Mouse (Mus musculus) neural tube, embryonic 11.5 days (tissue): Measurements from ENCODE around the gene Slc1a2. TPM values are rescaled to one million over a fixed set of nuclear protein-coding genes. Genes with fewer than 3 reads are reported as not detected.

Experiments
- ATAC-seq: fragments of 200-750 bp; cut with Nextera tagmentation; 2 replicates; pipeline ENCODE4 v1.8.0; 2017; ENCODE audit warnings: moderate number of reproducible peaks, mild to moderate bottlenecking, moderate TSS enrichment, moderate library complexity; ENCODE audit not compliant: insufficient read depth, low FRiP score, low TSS enrichment
- DNase-seq: peaks from one replicate; pipeline ENCODE4 v3.0.0-alpha.2; 2015; ENCODE audit warnings: low spot score
- H3K27ac ChIP-seq: fragments of 300-500 bp; sonication (generic); 2 replicates; pipeline ENCODE4 v1.5.1; 2014; ENCODE audit warnings: low read depth, mild to moderate bottlenecking, low read length
- H3K27me3 ChIP-seq: fragments of 300-500 bp; sonication (generic); 2 replicates; pipeline ENCODE4 v1.6.1; 2014; ENCODE audit warnings: mild to moderate bottlenecking, low read length, mixed read lengths; ENCODE audit not compliant: control insufficient read depth, insufficient read depth
- H3K36me3 ChIP-seq: fragments of 300-500 bp; sonication (generic); 2 replicates; pipeline ENCODE4 v1.6.1; 2014; ENCODE audit warnings: mild to moderate bottlenecking, low read length, moderate library complexity, mixed read lengths; ENCODE audit not compliant: control insufficient read depth, insufficient read depth
- H3K4me1 ChIP-seq: fragments of 300-500 bp; sonication (generic); 2 replicates; pipeline ENCODE4 v1.6.1; 2014; ENCODE audit warnings: low read length, mixed read lengths; ENCODE audit not compliant: control insufficient read depth, insufficient read depth
- H3K4me2 ChIP-seq: fragments of 300-500 bp; sonication (generic); 2 replicates; pipeline ENCODE4 v1.6.1; 2014; ENCODE audit warnings: low read depth, mild to moderate bottlenecking, moderate library complexity
- H3K4me3 ChIP-seq: fragments of 300-500 bp; sonication (generic); 2 replicates; pipeline ENCODE4 v1.5.1; 2014; ENCODE audit warnings: low read depth, low read length
- H3K9ac ChIP-seq: fragments of 300-500 bp; sonication (generic); 2 replicates; pipeline ENCODE4 v1.6.1; 2014; ENCODE audit warnings: mild to moderate bottlenecking, low read length
- H3K9me3 ChIP-seq: fragments of 300-500 bp; sonication (generic); 2 replicates; pipeline ENCODE4 v1.6.1; 2016; ENCODE audit warnings: low read length; ENCODE audit not compliant: control insufficient read depth
- WGBS: fragments of 180-500 bp; shearing (Covaris S2); extraction: QIAGEN DNeasy Blood & Tissue Kit; methylation state at CpG from one replicate; pipeline ENCODE4 v1.1.7; 2014; 5-methylcytosine and 5-hydroxymethylcytosine counted together
- polyA plus RNA-seq: library from polyadenylated mRNA; unstranded; fragments of >200 nt; fragmentation: Nextera tagmentation; extraction: Ambion mirVana; gene quantifications from 2 replicates; pipeline ENCODE4 v1.2.1, GENCODE M21; 2014

Slc1a2 gene
- polyA plus RNA-seq, 1 experiment from 2014 or later = 12.9 TPM

DNA sequence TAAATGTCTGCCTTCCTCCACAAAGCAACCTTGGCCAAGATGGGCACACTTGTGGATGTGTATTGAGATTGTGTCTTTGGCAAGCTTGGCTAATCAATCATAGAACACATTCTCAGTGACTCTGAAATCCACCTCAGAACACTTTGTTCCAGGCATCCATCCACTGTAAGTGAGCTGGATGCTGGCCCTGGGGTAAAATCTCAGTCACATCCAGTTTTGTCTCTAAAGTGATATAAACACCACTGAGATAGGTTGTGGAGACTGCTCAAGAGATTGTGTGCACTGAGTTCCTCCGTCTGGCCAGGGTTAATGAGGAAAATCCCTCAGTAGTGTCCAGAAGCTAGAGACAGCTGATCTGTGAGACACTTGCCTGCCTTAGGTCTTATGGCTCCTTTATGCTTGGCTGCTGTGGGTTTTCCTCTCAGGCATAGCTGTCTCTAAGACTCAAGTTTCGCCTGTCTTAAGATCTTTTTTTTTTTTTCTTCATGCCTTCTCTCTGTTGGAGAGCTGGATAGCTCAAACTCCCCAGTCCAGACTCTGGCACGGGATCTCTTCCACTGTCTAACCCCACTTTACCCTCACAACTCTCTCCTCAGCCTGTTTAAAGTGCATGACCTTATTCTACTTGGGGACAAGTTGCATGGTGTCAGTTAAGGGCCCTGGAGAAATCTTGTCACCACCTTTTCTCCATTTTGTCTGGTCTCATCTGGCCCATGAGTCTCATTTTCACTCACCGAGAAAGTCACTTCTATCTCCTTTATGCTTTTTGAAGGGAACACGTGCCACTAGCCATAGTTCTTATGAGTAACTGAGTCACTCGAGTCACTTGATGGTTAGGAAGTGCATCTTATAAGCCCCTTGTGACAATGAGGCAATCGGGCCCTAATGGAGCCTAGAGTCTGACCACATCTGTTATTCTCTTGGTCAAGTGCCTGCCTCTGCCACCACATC is 54.5 kb downstream of the Slc1a2 start:
- no peak overlapping the region for H3K4me2 ChIP-seq
- DNase-seq (no peak), ATAC-seq (no peak)
- no peaks in the 10 kb centered on the region for H3K9me3 ChIP-seq
- WGBS = 88% methylated on average over 7 of the region's 7 CpGs
- no peak overlapping the region for H3K9ac ChIP-seq
- no peak overlapping the region for H3K4me3 ChIP-seq
- no peaks in the 10 kb centered on the region for H3K27me3 ChIP-seq
- no peaks in the 10 kb centered on the region for H3K36me3 ChIP-seq
- no peaks in the 10 kb centered on the region for H3K4me1 ChIP-seq
- H3K27ac ChIP-seq = no peak overlapping the region

DNA sequence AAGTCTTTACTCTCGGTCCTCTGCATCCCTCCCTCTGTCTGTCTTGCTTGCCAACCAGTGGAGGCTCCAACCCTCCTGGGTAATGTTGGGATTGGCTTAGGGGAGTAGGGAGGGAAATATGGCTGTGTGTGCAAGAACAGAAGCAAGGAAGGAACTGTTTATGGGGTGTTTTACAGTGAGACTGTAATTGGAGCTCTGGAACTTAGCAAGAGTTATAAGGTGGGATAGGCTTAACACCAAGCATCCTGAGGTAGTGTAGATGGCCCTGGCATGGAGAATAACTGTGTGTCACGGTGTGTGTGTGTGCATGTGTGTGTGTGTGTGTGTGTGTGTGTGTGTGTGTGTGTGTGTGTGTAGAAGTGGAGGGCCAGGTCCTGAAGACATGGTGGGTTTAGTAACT is 55.9 kb downstream of the Slc1a2 start:
- no peak overlapping the region for H3K9ac ChIP-seq
- no peaks in the 10 kb centered on the region for H3K4me1 ChIP-seq
- no peak overlapping the region for H3K27ac ChIP-seq
- no peaks in the 10 kb centered on the region for H3K36me3 ChIP-seq
- H3K4me2 ChIP-seq = no peak overlapping the region
- 87% methylated on average over 2 of the region's 2 CpGs for WGBS
- ATAC-seq (no peak), DNase-seq (no peak)
- H3K27me3 ChIP-seq = no peaks in the 10 kb centered on the region
- H3K9me3 ChIP-seq = no peaks in the 10 kb centered on the region
- no peak overlapping the region for H3K4me3 ChIP-seq

DNA sequence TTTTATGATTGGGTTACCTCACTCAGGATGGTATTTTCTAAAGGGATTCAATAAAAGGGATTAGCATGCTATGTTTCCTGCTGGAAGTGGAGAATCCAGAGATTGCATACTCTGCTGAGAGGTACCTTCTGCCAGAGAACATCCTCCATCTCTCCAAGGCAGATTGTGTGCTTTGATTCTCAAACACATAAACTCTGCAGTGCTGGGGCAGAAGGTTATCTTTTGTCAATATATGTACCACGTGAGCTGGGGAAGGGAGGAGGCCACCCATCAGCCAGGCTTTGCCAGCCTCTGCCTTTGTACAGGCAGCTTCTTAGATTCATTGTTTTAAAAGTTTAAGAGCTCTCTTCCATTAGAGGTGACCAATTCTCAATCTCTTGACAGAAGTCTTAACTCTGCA is 57.3 kb downstream of the Slc1a2 start:
- Histone ChIP-seq H3K9me3 (no peaks in the 10 kb centered on the region), H3K27me3 (no peaks in the 10 kb centered on the region), H3K4me1 (no peaks in the 10 kb centered on the region), H3K36me3 (no peaks in the 10 kb centered on the region), H3K4me2 (no peak overlapping the region), H3K27ac (no peak overlapping the region), H3K9ac (no peak overlapping the region), H3K4me3 (no peak overlapping the region)
- 59% methylated on average over 1 of the region's 1 CpGs for WGBS
- no peak for ATAC-seq
- DNase-seq = no peak

DNA sequence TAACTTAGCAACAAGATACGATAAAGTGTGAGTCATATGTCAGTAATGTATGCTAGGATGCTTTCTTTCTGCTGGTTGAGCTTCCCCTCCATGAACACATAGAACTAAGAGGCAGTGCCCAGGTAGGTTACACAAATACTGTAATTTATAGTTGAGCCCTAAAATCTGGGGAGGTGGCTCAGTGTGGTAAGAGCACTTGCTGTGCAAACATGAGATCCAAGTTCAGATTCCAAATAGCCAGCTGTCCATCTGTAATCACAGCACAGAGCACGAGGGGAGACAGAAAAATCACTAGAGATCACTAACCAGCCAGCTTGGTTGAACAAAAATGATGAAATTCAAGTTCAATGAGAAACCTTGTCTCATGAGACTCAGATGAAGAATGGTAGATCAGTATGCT is 63.4 kb downstream of the Slc1a2 start:
- Histone ChIP-seq H3K9me3 (no peaks in the 10 kb centered on the region), H3K4me2 (no peak overlapping the region), H3K27me3 (no peaks in the 10 kb centered on the region), H3K27ac (no peak overlapping the region), H3K9ac (no peak overlapping the region), H3K36me3 (no peaks in the 10 kb centered on the region), H3K4me1 (no peaks in the 10 kb centered on the region), H3K4me3 (no peak overlapping the region)
- DNase-seq = no peak
- WGBS = 79% methylated on average over 2 of the region's 2 CpGs
- no peak for ATAC-seq

DNA sequence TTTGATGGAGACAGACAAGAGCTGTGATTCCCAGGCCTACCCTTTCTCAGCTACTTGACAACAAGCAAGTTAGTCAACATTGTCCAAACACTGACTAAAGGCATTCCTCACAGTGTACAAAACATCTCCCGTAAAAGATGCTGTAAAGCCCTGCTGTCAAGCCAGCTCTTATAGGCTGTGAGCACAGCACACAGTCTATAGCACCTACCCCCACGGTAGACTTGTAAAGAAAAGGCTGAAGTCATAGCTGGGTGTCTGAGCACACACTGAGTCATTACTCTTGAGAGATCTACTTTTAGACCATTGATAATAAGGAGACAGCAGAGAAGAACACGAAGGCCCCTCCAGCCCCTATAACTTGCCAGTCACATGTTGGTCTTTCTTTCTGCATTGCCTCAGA is 66.6 kb downstream of the Slc1a2 start:
- 75% methylated on average over 3 of the region's 3 CpGs for WGBS
- H3K9me3 ChIP-seq = no peaks in the 10 kb centered on the region
- no peak overlapping the region for H3K27ac ChIP-seq
- ATAC-seq = no peak
- H3K9ac ChIP-seq = no peak overlapping the region
- H3K27me3 ChIP-seq = no peaks in the 10 kb centered on the region
- H3K4me3 ChIP-seq = no peak overlapping the region
- no peak overlapping the region for H3K4me2 ChIP-seq
- H3K4me1 ChIP-seq = no peaks in the 10 kb centered on the region
- no peak for DNase-seq
- H3K36me3 ChIP-seq = no peaks in the 10 kb centered on the region

DNA sequence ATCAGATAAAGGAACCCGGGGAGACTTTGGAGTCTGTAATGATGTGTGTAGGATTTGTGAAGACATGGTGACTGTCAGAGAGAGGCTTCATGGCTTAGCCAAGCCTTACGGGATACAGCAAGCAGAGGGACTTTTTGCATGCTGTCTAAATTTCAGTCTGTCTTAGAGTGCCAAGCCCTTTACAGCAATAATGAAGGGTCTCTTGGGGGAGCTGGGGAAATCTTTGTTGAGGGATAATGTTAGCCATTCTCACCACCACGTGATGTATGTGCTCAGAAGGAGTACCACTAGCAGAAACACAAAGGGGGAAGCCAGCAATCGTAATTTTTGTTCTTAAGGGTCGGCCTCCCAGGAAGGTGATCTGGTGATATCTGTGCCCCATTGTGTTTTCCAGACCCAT is 71.9 kb downstream of the Slc1a2 start:
- Histone ChIP-seq H3K27ac (no peak overlapping the region), H3K9me3 (no peaks in the 10 kb centered on the region), H3K27me3 (no peaks in the 10 kb centered on the region), H3K4me1 (peaks cover 8% of the 10 kb centered on the region; the same call in 1 of the 2 replicates), H3K4me2 (no peak overlapping the region), H3K4me3 (no peak overlapping the region), H3K9ac (no peak overlapping the region), H3K36me3 (no peaks in the 10 kb centered on the region)
- no peak for DNase-seq
- ATAC-seq = no peak
- 68% methylated on average over 5 of the region's 5 CpGs for WGBS

DNA sequence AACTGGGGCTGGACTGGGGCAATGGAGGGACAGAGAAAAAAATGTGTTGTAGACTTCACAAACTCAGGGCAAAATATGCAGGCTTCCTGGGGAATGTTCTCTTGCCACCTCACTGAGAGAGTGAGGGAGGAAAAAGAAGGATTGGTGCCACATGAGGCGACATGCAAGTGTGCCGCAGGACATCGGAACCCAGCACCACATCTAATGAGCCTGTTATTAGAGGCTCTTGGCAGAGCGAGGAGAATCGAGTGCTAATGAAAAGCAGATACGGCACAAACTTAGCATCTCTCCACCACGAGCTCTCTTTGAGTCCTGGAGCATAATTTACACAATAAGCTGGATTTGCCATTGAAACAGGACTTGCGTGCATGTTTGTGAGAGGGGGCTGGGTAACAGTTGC is 72.3 kb downstream of the Slc1a2 start:
- H3K9me3 ChIP-seq = no peaks in the 10 kb centered on the region
- H3K27ac ChIP-seq = no peak overlapping the region
- DNase-seq (no peak), ATAC-seq (no peak)
- 64% methylated on average over 8 of the region's 8 CpGs for WGBS
- H3K36me3 ChIP-seq = no peaks in the 10 kb centered on the region
- peaks cover 8% of the 10 kb centered on the region; the same call in 1 of the 2 replicates for H3K4me1 ChIP-seq
- no peak overlapping the region for H3K4me2 ChIP-seq
- H3K4me3 ChIP-seq = no peak overlapping the region
- H3K27me3 ChIP-seq = no peaks in the 10 kb centered on the region
- H3K9ac ChIP-seq = no peak overlapping the region

DNA sequence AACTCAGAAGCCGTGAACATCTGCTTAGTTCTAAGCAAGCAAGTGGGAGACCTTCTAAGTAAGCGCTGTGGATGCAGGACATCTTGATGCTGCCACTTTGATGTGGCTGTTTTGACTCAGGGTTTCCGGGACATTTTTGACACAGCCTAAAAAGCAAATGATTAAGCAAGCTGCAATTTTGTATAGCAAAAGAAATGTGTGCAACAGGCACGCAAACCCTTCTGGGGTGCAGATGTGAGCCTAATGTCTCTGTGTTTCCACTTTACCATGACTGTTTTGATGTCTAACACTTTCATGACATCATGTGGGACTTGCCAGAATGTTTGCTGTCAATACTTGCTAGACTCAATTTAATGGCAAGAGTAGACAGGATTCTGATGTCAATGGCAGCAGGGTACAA is 74.7 kb downstream of the Slc1a2 start:
- H3K4me1 ChIP-seq = peaks cover 8% of the 10 kb centered on the region; the same call in 1 of the 2 replicates
- H3K27me3 ChIP-seq = no peaks in the 10 kb centered on the region
- no peak overlapping the region for H3K27ac ChIP-seq
- 80% methylated on average over 4 of the region's 4 CpGs for WGBS
- no peaks in the 10 kb centered on the region for H3K9me3 ChIP-seq
- H3K4me3 ChIP-seq = no peak overlapping the region
- no peak overlapping the region for H3K9ac ChIP-seq
- DNase-seq = no peak
- ATAC-seq = no peak
- H3K36me3 ChIP-seq = no peaks in the 10 kb centered on the region
- H3K4me2 ChIP-seq = no peak overlapping the region

DNA sequence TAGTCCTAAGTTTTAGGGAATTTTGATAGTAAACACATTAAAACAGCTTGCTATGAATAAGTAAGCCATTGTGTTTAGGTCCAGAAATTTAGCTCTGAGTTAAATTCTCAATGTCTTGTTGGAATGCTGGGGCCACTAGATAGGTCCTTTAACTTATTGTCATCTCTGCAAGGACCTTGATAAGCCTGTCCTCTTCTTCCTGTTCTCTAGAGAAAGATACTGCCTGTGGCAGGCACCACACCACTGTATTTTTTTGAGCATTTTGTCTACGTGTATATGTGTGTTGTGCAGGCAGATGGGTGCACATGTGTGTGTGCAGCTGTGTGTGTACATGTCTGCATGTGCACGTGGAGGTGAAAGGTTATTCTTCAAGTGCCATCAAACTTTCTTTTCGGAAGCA is 75.6 kb downstream of the Slc1a2 start:
- no peak for ATAC-seq
- Histone ChIP-seq H3K27ac (no peak overlapping the region), H3K4me3 (no peak overlapping the region), H3K36me3 (no peaks in the 10 kb centered on the region), H3K4me2 (no peak overlapping the region), H3K9me3 (no peaks in the 10 kb centered on the region), H3K4me1 (peaks cover 8% of the 10 kb centered on the region; the same call in 1 of the 2 replicates), H3K9ac (no peak overlapping the region), H3K27me3 (no peaks in the 10 kb centered on the region)
- WGBS = 94% methylated on average over 3 of the region's 3 CpGs
- DNase-seq = no peak
